Mouse (Mus musculus) CH12.LX (cell line): ENCODE measurements at regions not wholly inside any gene's neighbourhood (a gene's known extent, or its start where the extent isn't known, plus 50 kb on each side); places are given as distances from the start of the nearest gene placed in this dataset.

Source experiments
- CTCF ChIP-seq, 2 experiments: IDR thresholded peaks in 1 of 2; conservative IDR thresholded peaks in 1 of 2; 2 replicates each; pipeline ENCODE4 v1.5.1; 2011 to 2012; ENCODE audit warnings: low read depth in 2 of 2, low read length in 2 of 2, improper control_type of control experiment in 1 of 2, inconsistent platforms in 1 of 2, mild to moderate bottlenecking in 1 of 2, moderate library complexity in 1 of 2
- E2F4 ChIP-seq: IDR thresholded peaks from 2 replicates; pipeline ENCODE4 v1.6.1; 2011; ENCODE audit warnings: low read depth, low read length, improper control_type of control experiment; ENCODE audit not compliant: insufficient replicate concordance
- ETS1 ChIP-seq: conservative IDR thresholded peaks from 2 replicates; pipeline ENCODE4 v1.6.1; 2012; ENCODE audit warnings: low read depth, mild to moderate bottlenecking, inconsistent platforms, low read length, improper control_type of control experiment, moderate library complexity
- HCFC1 ChIP-seq: IDR thresholded peaks from 2 replicates; pipeline ENCODE4 v1.6.1; 2012; ENCODE audit warnings: low read depth, mild to moderate bottlenecking, inconsistent platforms, low read length, improper control_type of control experiment
- JUND ChIP-seq: conservative IDR thresholded peaks from 2 replicates; pipeline ENCODE4 v1.6.1; 2011; ENCODE audit warnings: low read depth, low read length, improper control_type of control experiment
- MAFK ChIP-seq: IDR thresholded peaks from 2 replicates; pipeline ENCODE4 v1.6.1; 2011; ENCODE audit warnings: low read length, improper control_type of control experiment; ENCODE audit not compliant: insufficient replicate concordance
- MAX ChIP-seq: IDR thresholded peaks from 2 replicates; pipeline ENCODE4 v1.6.1; 2011; ENCODE audit warnings: low read length, improper control_type of control experiment
- POLR2A ChIP-seq: IDR thresholded peaks from 2 replicates; pipeline ENCODE4 v1.6.1; 2011; ENCODE audit warnings: low read depth, mild to moderate bottlenecking, improper control_type of control experiment, low read length
- TBP ChIP-seq: conservative IDR thresholded peaks from 2 replicates; pipeline ENCODE4 v1.6.1; 2011; ENCODE audit warnings: low read depth, low read length, improper control_type of control experiment
- ZMIZ1 ChIP-seq: IDR thresholded peaks from 2 replicates; pipeline ENCODE4 v1.6.1; 2012; ENCODE audit warnings: low read depth, mild to moderate bottlenecking, inconsistent platforms, low read length, improper control_type of control experiment

GRCm38 (mm10) chr11:90110170-90110569, 77.3 kb upstream of the Gm45716 start:
- TF ChIP-seq CTCF (conservative IDR thresholded peaks at IDR 0.05 in 1 of 2, IDR thresholded peaks at IDR 0.05 in 1 of 2; ENCODE audit: low read depth in 2 of 2, low read length in 2 of 2) (no peak), E2F4 (no peak), MAX (no peak), ETS1 (no peak), MAFK (no peak), ZMIZ1 (no peak), TBP (no peak), HCFC1 (no peak), POLR2A (no peak), JUND (no peak)
